Mouse (Mus musculus): Measurements from ENCODE around the gene Tmc8. TPM values are rescaled to one million over a fixed set of nuclear protein-coding genes. Genes with fewer than 3 reads are reported as not detected.

The Tmc8 gene
- polyA plus RNA-seq, 1 experiment from 2014 or later = 1.2 TPM

DNA sequence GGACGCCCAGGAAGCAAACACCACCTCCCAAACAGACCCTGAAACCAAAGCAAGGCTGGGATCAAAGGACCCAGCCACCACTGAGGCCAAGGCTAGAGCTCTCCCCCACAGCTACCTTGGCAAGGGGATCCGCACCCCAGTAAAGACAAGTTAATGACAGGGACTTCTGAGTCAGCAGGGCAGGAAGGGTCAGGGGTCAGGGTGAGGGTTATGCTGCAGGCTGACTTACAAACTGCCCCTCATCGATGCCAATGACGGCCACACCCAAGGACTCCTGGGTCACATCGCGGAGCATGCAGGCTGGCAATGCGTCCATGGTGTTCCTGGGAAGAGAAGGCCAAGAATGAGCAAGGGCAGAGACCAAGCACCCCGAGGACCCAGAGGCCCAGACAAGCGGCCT, 40.0 kb downstream of the Tmc8 start:
- ATAC-seq (ENCODE audit: low FRiP score) = no peak
- no peak overlapping the region for H3K27ac ChIP-seq
- no peak overlapping the region for H3K4me3 ChIP-seq
- no peak overlapping the region for H3K9ac ChIP-seq
- H3K9me3 ChIP-seq (replicated peaks) = no peaks in the 10 kb centered on the region
- peaks cover 29% of the 10 kb centered on the region for H3K4me1 ChIP-seq
- peaks cover 9% of the 10 kb centered on the region for H3K36me3 ChIP-seq
- no peak overlapping the region for H3K4me2 ChIP-seq (replicated peaks)
- WGBS = 85% methylated on average over 9 of the region's 9 CpGs
- H3K27me3 ChIP-seq = no peaks in the 10 kb centered on the region

DNA sequence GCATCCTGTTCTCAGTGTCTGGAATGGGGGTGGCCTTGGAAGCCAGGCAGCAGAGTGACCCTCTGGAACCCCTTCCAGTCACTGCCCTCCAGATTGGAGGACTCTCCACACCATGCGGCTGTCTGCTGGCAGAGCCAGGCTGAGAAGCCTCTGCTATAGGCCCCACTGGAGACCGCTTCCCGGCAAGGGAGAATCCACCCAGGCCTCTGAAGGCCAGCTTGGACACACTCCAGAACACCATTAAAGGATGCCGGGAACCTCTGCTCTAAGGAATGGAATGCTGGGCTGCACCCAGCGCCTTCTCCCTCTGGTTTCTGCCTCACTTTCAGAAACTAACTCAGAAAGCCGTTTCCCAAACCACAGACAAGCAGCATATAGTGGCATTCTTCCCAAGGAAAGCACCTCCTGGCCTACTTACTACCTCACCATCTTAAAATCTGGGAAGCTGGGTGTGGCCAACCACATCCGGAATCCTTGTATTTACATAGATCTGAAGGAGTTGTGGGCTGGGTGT, 40.9 kb downstream of the Tmc8 start:
- no peak for ATAC-seq (ENCODE audit: low FRiP score)
- WGBS = 92% methylated on average over 7 of the region's 7 CpGs
- Histone ChIP-seq H3K27me3 (no peaks in the 10 kb centered on the region), H3K4me2 (replicated peaks) (no peak overlapping the region), H3K4me1 (peaks cover 31% of the 10 kb centered on the region), H3K9ac (no peak overlapping the region), H3K4me3 (no peak overlapping the region), H3K9me3 (replicated peaks) (no peaks in the 10 kb centered on the region), H3K36me3 (peaks cover 9% of the 10 kb centered on the region), H3K27ac (no peak overlapping the region)

DNA sequence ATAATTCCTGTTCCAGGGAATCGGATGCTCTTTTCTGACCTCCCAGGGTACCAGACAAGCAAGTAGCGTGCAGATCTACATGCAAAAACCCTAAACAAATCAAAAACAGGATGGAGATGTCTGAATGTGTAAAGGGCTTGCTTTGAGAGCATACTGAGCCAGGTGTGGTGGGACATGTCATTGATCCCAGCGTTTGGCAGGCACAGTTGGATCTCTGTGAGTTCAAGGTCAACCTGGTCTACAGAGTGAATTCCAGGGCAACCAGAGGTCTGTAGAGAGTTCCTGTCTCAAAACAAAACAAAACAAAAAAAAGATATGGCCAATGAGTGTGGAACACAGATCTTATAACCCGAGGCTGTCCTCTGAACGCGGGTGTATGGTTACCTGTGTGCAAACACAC, 41.5 kb downstream of the Tmc8 start:
- Histone ChIP-seq H3K27me3 (no peaks in the 10 kb centered on the region), H3K27ac (no peak overlapping the region), H3K4me2 (replicated peaks) (no peak overlapping the region), H3K4me3 (no peak overlapping the region), H3K9ac (no peak overlapping the region), H3K36me3 (peaks cover 9% of the 10 kb centered on the region), H3K4me1 (peaks cover 37% of the 10 kb centered on the region), H3K9me3 (replicated peaks) (no peaks in the 10 kb centered on the region)
- 97% methylated on average over 6 of the region's 6 CpGs for WGBS
- ATAC-seq (ENCODE audit: low FRiP score) = no peak

DNA sequence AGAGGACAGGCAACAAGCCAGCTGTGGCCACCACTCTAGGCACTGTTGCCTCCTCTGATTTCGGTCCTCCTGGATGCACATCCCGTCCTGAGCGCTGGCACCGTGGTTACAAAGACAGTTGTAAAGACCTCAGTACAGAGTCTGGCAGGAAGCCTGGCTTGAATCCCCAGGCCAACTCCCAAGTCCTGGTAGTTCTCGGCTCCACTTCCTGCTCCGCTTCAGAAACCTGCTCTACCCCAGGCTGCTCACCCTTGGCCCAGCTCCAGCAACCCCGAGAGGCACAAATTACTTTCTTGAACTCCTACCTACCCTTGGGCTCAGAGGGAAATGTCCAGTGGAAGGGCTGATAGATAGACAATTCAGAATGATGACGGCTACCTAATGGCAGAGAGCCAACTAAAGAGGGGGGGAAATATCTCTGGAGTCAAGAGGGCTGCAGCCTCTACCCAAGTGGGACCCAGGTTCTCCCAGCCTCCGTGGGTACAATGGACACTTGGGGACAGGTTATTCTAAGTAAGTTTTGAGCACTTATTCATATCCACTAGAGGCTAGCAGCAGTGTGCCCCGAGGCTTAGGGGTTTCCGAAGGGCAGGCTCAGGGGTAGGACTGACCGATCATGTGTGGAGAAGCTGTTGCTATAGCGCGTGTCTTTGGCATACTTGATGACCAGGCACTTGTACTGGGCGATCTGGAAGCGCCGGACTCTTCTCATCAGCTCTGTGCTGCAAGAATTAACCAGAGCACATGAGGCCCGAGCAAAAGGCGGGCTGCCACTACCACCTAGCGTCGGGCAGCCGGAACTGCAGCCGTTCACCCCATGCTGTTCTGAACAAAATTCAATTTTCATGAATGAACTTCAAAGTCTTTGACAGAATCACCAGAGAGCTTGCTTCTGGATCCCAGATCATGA, 42.4 kb downstream of the Tmc8 start:
- Histone ChIP-seq H3K9me3 (replicated peaks) (no peaks in the 10 kb centered on the region), H3K9ac (peak overlapping the region; percentile 57), H3K27ac (no peak overlapping the region), H3K4me3 (peak overlapping the region; percentile 46), H3K4me1 (peaks cover 40% of the 10 kb centered on the region), H3K36me3 (peaks cover 6% of the 10 kb centered on the region; the same call in 1 of the 2 replicates), H3K4me2 (replicated peaks) (peak overlapping the region; percentile 90), H3K27me3 (no peaks in the 10 kb centered on the region)
- ATAC-seq (ENCODE audit: low FRiP score) = peak; percentile 78
- WGBS = 26% methylated on average over 23 of the region's 23 CpGs

DNA sequence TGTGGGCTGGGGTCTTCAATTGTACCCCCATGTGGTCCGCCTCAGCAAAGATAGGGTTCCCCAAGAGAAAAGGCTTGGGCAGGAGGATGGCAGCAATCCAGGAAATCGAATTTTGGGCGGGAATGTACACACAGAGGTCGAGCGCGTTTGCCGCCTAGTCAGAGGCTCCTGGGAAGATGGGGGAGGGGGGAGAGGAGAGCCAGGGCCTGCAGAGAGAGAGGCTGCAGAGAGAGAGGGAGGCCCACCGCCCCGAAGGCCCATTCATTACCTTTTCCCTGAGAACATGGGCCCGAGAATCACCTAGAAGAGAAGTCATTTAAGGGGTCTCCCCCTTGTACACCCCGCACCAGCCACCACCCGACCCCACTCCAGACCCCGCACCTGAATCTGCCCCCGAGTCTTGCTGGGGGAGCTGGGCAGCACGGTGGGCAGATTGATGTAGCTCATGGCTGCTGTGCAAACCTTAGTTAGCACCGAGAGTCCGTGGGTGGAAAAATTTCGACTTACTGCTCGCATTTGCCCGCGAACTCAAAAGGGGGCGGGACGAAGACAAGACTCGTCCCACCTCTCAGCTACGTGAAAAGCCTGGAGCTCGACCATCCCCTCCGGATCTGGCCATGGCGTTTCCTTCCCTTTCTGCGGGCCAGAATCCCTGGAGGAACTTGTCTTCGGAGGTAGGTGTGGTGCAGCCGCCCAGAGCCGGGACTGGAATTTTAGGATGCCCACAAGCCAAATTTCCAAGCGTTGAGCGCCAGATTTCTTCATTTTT, 43.6 kb downstream of the Tmc8 start, which contains the start of the genes Afmid and Tk1:
Gene Afmid, plus strand, starts transcription at position 592 of the 769 bp plus-strand sequence.
Gene Tk1, minus strand, starts transcription at position 760 of the 769 bp plus-strand sequence.
- H3K27ac ChIP-seq = peak within 1 kb of the TSS; percentile 75
- under 1% methylated on average over 34 of the region's 34 CpGs for WGBS
- H3K36me3 ChIP-seq = peaks cover 6% of the 10 kb centered on the region; the same call in 1 of the 2 replicates
- peaks cover 39% of the 10 kb centered on the region for H3K4me1 ChIP-seq
- H3K27me3 ChIP-seq = no peaks in the 10 kb centered on the region
- H3K9ac ChIP-seq = peak within 1 kb of the TSS; percentile 71
- peak within 1 kb of the TSS; percentile 46 for H3K4me3 ChIP-seq
- H3K9me3 ChIP-seq (replicated peaks) = no peaks in the 10 kb centered on the region
- ATAC-seq (ENCODE audit: low FRiP score) = peak; percentile 64
- H3K4me2 ChIP-seq (replicated peaks) = peak within 1 kb of the TSS; percentile 90

- Histone ChIP-seq H3K27me3 (no peaks in the 10 kb centered on the region), H3K9me3 (replicated peaks) (no peaks in the 10 kb centered on the region), H3K4me3 (peak overlapping the region; percentile 46), H3K36me3 (peaks cover 6% of the 10 kb centered on the region; the same call in 1 of the 2 replicates), H3K4me2 (replicated peaks) (peak overlapping the region; percentile 90), H3K4me1 (peaks cover 39% of the 10 kb centered on the region), H3K9ac (peak overlapping the region; percentile 71), H3K27ac (peak overlapping the region; percentile 75)
- ATAC-seq (ENCODE audit: low FRiP score) = peak; percentile 38; the same call in 1 of the 2 replicates
- WGBS = 9% methylated on average over 5 of the region's 5 CpGs
These were observed 44.3 kb downstream of the Tmc8 start for GRCm38 (mm10) chr11:117826164-117826563.

DNA sequence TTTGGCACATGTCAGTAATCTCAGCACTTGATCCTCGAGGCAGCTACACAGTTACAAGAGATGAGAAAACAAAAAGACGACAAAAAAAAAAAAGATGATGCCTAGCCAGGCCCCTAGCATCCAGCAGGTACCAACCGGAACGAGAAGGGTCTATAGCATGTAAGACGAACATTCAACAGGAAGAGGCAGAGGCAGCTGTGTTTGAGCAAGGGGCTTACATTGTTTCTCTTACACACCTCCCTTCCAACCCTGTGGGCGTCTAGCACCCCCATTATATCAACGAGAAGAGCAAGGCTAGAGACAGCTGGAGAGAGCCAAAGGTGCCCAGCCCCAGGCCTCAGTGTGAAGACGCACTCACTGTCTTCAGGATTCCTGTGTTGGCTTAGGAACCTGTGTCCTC, 45.0 kb downstream of the Tmc8 start:
- peaks cover 39% of the 10 kb centered on the region for H3K4me1 ChIP-seq
- 71% methylated on average over 8 of the region's 8 CpGs for WGBS
- no peaks in the 10 kb centered on the region for H3K9me3 ChIP-seq (replicated peaks)
- H3K27me3 ChIP-seq = no peaks in the 10 kb centered on the region
- peaks cover 6% of the 10 kb centered on the region; the same call in 1 of the 2 replicates for H3K36me3 ChIP-seq
- H3K9ac ChIP-seq = no peak overlapping the region
- no peak for ATAC-seq (ENCODE audit: low FRiP score)
- H3K4me3 ChIP-seq = no peak overlapping the region
- H3K27ac ChIP-seq = no peak overlapping the region
- peak overlapping the region; percentile 90; the same call in 1 of the 2 replicates for H3K4me2 ChIP-seq (replicated peaks)

DNA sequence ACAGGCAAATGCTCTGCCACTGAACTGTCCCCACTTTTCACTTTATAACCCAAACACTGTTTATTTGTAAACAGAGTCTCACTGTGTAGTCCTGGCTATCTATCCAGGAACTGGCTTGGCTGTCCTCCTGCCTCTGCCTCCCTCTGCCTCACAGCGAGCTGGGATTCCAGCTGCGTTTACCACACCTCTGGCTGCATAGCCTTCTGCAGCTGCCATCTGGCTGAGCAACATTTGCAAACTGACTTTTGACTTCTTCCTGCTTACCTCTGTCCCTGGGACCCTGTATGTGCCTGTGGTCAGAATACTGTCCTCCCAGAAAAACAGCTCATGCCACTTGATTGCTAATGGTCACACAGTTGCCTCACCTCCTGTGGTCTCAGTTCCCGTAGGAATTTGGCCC, 45.5 kb downstream of the Tmc8 start:
- H3K4me1 ChIP-seq = peaks cover 44% of the 10 kb centered on the region
- no peak overlapping the region for H3K4me2 ChIP-seq (replicated peaks)
- no peak for ATAC-seq (ENCODE audit: low FRiP score)
- H3K27me3 ChIP-seq = no peaks in the 10 kb centered on the region
- H3K27ac ChIP-seq = no peak overlapping the region
- H3K9ac ChIP-seq = no peak overlapping the region
- H3K36me3 ChIP-seq = peaks cover 5% of the 10 kb centered on the region; the same call in 1 of the 2 replicates
- H3K4me3 ChIP-seq = no peak overlapping the region
- 75% methylated on average over 3 of the region's 3 CpGs for whole genome bisulfite sequencing
- H3K9me3 ChIP-seq (replicated peaks) = no peaks in the 10 kb centered on the region

DNA sequence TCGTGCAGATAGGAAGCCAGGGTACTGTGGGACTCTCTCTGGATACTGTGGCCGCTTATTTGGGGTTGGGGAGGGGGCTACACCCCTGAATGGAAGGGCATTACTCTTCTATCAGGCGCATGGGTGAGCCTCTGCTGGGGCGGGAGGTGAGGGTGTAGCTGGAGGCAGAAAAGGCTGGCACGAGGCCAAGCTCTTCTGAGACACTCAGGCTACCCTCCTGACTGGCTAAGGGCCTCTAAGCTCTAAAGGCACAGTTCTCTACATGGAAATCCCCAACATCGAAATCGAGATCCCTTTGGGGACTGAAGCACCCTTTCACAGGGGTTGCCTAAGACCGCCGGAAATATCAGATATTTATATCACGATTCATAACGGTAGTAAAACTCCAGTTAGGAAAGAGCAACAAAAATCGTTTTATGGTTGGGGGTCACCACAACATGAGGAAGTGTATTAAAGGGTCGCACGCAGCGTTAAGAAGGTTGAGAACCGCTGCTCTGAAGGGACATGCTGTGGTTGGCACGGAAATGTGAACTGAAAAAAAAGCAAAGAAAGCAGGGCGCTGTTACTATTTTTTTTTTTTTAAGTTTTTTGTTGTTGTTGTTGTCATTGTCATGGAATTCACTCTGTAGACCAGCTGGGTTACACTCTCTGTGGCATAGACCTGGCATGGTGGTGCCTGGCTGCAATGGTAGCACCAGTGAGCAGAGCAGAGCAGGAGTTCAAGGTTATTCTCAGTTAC, 46.4 kb downstream of the Tmc8 start:
- Histone ChIP-seq H3K27me3 (no peaks in the 10 kb centered on the region), H3K4me1 (peaks cover 45% of the 10 kb centered on the region), H3K36me3 (no peaks in the 10 kb centered on the region), H3K4me3 (no peak overlapping the region), H3K27ac (no peak overlapping the region), H3K9ac (no peak overlapping the region), H3K9me3 (replicated peaks) (no peaks in the 10 kb centered on the region), H3K4me2 (replicated peaks) (no peak overlapping the region)
- no peak for ATAC-seq (ENCODE audit: low FRiP score)
- 88% methylated on average over 18 of the region's 18 CpGs for WGBS

DNA sequence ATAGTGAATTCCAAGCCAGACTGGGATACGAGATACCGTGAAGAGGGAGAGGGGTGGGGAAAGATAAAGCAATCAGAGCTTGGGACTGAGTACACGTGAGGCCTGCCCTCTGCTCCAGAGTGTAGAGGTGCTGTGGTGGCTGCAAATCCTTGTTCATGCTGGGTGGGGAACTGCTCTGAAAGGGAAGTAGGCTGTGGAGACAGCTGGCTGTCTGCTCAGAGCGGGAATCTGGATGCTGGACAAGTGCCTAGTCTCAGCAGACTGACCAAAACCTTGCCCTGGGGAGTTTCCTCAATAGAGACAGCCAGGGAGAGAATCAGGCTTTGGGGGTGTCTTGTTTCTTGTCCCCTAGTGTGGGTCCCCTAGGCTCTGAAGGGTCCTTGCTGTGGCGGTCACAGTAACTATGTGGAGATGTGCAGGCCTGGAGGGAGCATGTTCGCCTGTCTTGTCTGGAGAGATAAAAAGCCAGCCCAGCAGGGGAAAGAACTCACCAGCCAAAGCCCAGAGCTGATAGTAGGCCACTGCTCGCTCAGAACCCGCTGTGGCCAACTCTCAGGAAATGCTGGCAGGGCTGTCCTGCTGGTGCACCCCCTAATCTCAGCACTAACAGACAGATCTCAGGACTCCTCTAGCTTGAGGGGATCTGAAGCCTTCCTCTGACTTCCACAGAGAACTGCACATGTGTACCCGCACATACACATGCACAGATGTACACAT, 47.2 kb downstream of the Tmc8 start:
- no peak for ATAC-seq (ENCODE audit: low FRiP score)
- Histone ChIP-seq H3K9me3 (replicated peaks) (no peaks in the 10 kb centered on the region), H3K36me3 (no peaks in the 10 kb centered on the region), H3K4me2 (replicated peaks) (no peak overlapping the region), H3K27me3 (no peaks in the 10 kb centered on the region), H3K4me1 (peaks cover 43% of the 10 kb centered on the region), H3K27ac (0 out of 2 replicates have a peak overlapping the region, but pooled peaks have one; percentile 19), H3K9ac (no peak overlapping the region), H3K4me3 (no peak overlapping the region)
- 53% methylated on average over 9 of the region's 9 CpGs for WGBS

DNA sequence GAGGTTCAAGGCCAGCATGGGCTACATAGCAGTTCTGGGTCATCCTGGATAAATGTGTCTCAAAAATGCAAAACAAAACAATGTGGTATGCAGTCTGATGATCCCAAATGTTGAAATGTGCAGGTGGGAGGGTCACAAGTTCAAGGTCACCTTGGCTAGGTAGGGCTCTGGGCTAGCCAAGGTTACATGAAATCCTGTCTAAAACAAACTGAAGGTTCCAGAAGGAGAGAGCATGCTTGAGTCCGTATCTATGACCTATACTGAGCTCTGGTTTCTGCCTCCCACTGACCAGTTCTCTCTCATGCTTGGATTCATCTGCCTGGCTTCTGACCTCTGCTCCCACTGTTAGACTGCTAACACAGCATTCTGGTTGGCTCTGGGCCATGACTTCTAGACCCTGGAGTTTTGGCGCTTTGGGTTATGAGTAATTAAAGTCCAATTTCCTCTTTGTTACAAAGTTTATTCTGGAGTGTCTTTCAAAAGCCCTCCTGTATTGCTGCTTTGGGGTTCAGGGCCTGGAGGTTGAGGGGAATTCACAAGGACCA, 47.9 kb downstream of the Tmc8 start:
- no peaks in the 10 kb centered on the region for H3K36me3 ChIP-seq
- no peak for ATAC-seq (ENCODE audit: low FRiP score)
- H3K4me2 ChIP-seq (replicated peaks) = no peak overlapping the region
- H3K27me3 ChIP-seq = no peaks in the 10 kb centered on the region
- no peak overlapping the region for H3K27ac ChIP-seq
- WGBS = 77% methylated on average over 2 of the region's 2 CpGs
- H3K4me3 ChIP-seq = no peak overlapping the region
- peaks cover 38% of the 10 kb centered on the region for H3K4me1 ChIP-seq
- no peak overlapping the region for H3K9ac ChIP-seq
- H3K9me3 ChIP-seq (replicated peaks) = no peaks in the 10 kb centered on the region
